Mouse (Mus musculus) liver, embryonic 18 days (tissue): ENCODE results near the gene Tmsb15b1. TPM values are rescaled to one million over a fixed set of nuclear protein-coding genes. Genes with fewer than 3 reads are reported as not detected.

Experiments used
- polyA plus RNA-seq: library from polyadenylated mRNA; depleted of rRNA; stranded (reverse); fragments of >200 nt; gene quantifications from 2 replicates; pipeline ENCODE4 v1.2.3, GENCODE M21; 2012; rRNA removed

Tmsb15b1 gene
- polyA plus RNA-seq = 3.2 and 3.3 TPM in 2 replicates

GRCm38 (mm10) chrX:136976424-136977084 is at the start of gene Tmsb15b1, which contains the start of gene Tmsb15l:
Tmsb15b1 (minus strand) TSS chrX:136976874.
Tmsb15l (minus strand) TSS chrX:136976869.

GRCm38 (mm10) chrX:136992978-136993547 is 16.4 kb upstream of the Tmsb15b1 start, which contains the start of gene Zcchc18:
Zcchc18 (plus strand) TSS chrX:136993155.

GRCm38 (mm10) chrX:136975397-136975796 is 1.3 kb downstream of the Tmsb15b1 start, which contains the start of gene Tmsb15b2:
Tmsb15b2 (minus strand) TSS chrX:136975497.

GRCm38 (mm10) chrX:136927031-136927430 is 49.6 kb downstream of the Tmsb15b1 start, which contains the start of gene H2bfm:
H2bfm (plus strand) TSS chrX:136927325.

Other genes starting within 250 kb of the Tmsb15b1 start
- gene Morf4l2, start 233.2 kb downstream of the Tmsb15b1 start, polyA plus RNA-seq = 129 and 133 TPM in 2 replicates
- not detected in 2 replicates for gene Glra4, start 196.7 kb downstream of the Tmsb15b1 start, polyA plus RNA-seq
- gene Plp1, start 154.2 kb downstream of the Tmsb15b1 start, polyA plus RNA-seq = 0.81 and 1.0 TPM in 2 replicates
- 0.01 TPM in 1 of 2 replicates, not detected in the other for gene Rab9b, start 108.1 kb downstream of the Tmsb15b1 start, polyA plus RNA-seq
- gene H2bfm, start 49.5 kb downstream of the Tmsb15b1 start, polyA plus RNA-seq = not detected in 2 replicates
- gene Tmsb15b2, start 1.4 kb downstream of the Tmsb15b1 start, polyA plus RNA-seq = 3.4 and 5.4 TPM in 2 replicates
- gene Tmsb15l, start within 50 bp of the Tmsb15b1 start, polyA plus RNA-seq = 1.2 and 1.6 TPM in 2 replicates
- 0.09 and 0.10 TPM in 2 replicates for gene Zcchc18, start 16.3 kb upstream of the Tmsb15b1 start, polyA plus RNA-seq
- gene Slc25a53, start 61.4 kb upstream of the Tmsb15b1 start, polyA plus RNA-seq = 1.3 and 1.6 TPM in 2 replicates
- 0.58 and 0.65 TPM in 2 replicates for gene Fam199x, start 72.7 kb upstream of the Tmsb15b1 start, polyA plus RNA-seq
- not detected in 2 replicates for gene Esx1, start 145.2 kb upstream of the Tmsb15b1 start, polyA plus RNA-seq